Mouse (Mus musculus) liver, embryonic 16.5 days (tissue): ENCODE data around the gene Cpox. TPM values are rescaled to one million over a fixed set of nuclear protein-coding genes. Genes with fewer than 3 reads are reported as not detected.

Experiments
- ATAC-seq: fragments of 200-750 bp; cut with Nextera tagmentation; 2 replicates; pipeline ENCODE4 v1.8.0; 2017; ENCODE audit warnings: low read depth, mild to moderate bottlenecking, moderate number of reproducible peaks, moderate library complexity
- H3K27ac ChIP-seq: fragments of 300-500 bp; sonication (generic); 2 replicates; pipeline ENCODE4 v1.5.1; 2014; ENCODE audit warnings: mild to moderate bottlenecking, low read length
- H3K27me3 ChIP-seq: fragments of 300-500 bp; sonication (generic); 2 replicates; pipeline ENCODE4 v1.6.1; 2014; ENCODE audit warnings: low read depth, low read length, mixed read lengths; ENCODE audit not compliant: control insufficient read depth, insufficient read depth
- H3K36me3 ChIP-seq: fragments of 300-500 bp; sonication (generic); 2 replicates; pipeline ENCODE4 v1.6.1; 2014; ENCODE audit warnings: mild to moderate bottlenecking; ENCODE audit not compliant: control insufficient read depth, insufficient read depth
- H3K4me1 ChIP-seq: fragments of 300-500 bp; sonication (generic); 2 replicates; pipeline ENCODE4 v1.6.1; 2014; ENCODE audit warnings: low read depth, low read length, mixed read lengths; ENCODE audit not compliant: control insufficient read depth
- H3K4me2 ChIP-seq: fragments of 300-500 bp; sonication (generic); 2 replicates; pipeline ENCODE4 v1.6.1; 2014; ENCODE audit warnings: low read depth, low read length, mixed read lengths
- H3K4me3 ChIP-seq: fragments of 300-500 bp; sonication (generic); 2 replicates; pipeline ENCODE4 v1.5.1; 2014; ENCODE audit warnings: low read depth, mild to moderate bottlenecking, low read length
- H3K9ac ChIP-seq: fragments of 300-500 bp; sonication (generic); 2 replicates; pipeline ENCODE4 v1.6.1; 2014; ENCODE audit warnings: low read depth, low read length
- H3K9me3 ChIP-seq: fragments of 300-500 bp; sonication (generic); replicated peaks from 2 replicates; pipeline ENCODE4 v1.6.1; 2016; ENCODE audit warnings: low read length; ENCODE audit not compliant: control insufficient read depth
- WGBS: fragments of 180-500 bp; shearing (Covaris S2); extraction: QIAGEN DNeasy Blood & Tissue Kit; methylation state at CpG from one replicate; pipeline ENCODE4 v1.1.7; 2014; ENCODE audit not compliant: insufficient replicate concordance; 5-methylcytosine and 5-hydroxymethylcytosine counted together
- polyA plus RNA-seq: library from polyadenylated mRNA; unstranded; fragments of >200 nt; fragmentation: Nextera tagmentation; extraction: Ambion mirVana; gene quantifications from 2 replicates; pipeline ENCODE4 v1.2.1, GENCODE M21; 2015

Gene Cpox
- polyA plus RNA-seq, result 356 and 399 TPM in 2 replicates

- Histone ChIP-seq H3K27ac (peak within 1 kb of the TSS; percentile 99), H3K9ac (peak within 1 kb of the TSS; percentile 100), H3K27me3 (no peaks in the 10 kb centered on the region), H3K4me1 (peaks cover 49% of the 10 kb centered on the region), H3K4me2 (peak within 1 kb of the TSS; percentile 86), H3K36me3 (peaks cover 27% of the 10 kb centered on the region), H3K9me3 (no peaks in the 10 kb centered on the region), H3K4me3 (peak within 1 kb of the TSS; percentile 97)
- WGBS, result under 1% methylated on average over 51 of the region's 51 CpGs
- peak; percentile 96 for ATAC-seq
These were observed at the start of gene Cpox for GRCm38 (mm10) chr16:58669917-58670630. Cpox (plus strand) TSS chr16:58670292.

GRCm38 (mm10) chr16:58622377-58622776, 47.7 kb upstream of the Cpox start:
- Histone ChIP-seq H3K4me2 (no peak overlapping the region), H3K27me3 (no peaks in the 10 kb centered on the region), H3K9ac (no peak overlapping the region), H3K27ac (no peak overlapping the region), H3K36me3 (no peaks in the 10 kb centered on the region), H3K4me3 (no peak overlapping the region), H3K4me1 (peaks cover 9% of the 10 kb centered on the region), H3K9me3 (no peaks in the 10 kb centered on the region)
- no peak for ATAC-seq
- WGBS, result 68% methylated on average over 3 of the region's 3 CpGs

- Histone ChIP-seq H3K4me3 (no peak overlapping the region), H3K27ac (no peak overlapping the region), H3K4me2 (no peak overlapping the region), H3K27me3 (no peaks in the 10 kb centered on the region), H3K4me1 (peaks cover 14% of the 10 kb centered on the region), H3K9ac (no peak overlapping the region), H3K9me3 (no peaks in the 10 kb centered on the region), H3K36me3 (no peaks in the 10 kb centered on the region)
- WGBS, result 68% methylated on average over 4 of the region's 4 CpGs
- ATAC-seq, result no peak
These were observed 47.0 kb upstream of the Cpox start for GRCm38 (mm10) chr16:58623114-58623513.

GRCm38 (mm10) chr16:58623944-58624343, 46.1 kb upstream of the Cpox start:
- Histone ChIP-seq H3K27ac (no peak overlapping the region), H3K36me3 (no peaks in the 10 kb centered on the region), H3K9ac (no peak overlapping the region), H3K9me3 (no peaks in the 10 kb centered on the region), H3K4me3 (no peak overlapping the region), H3K4me1 (peaks cover 21% of the 10 kb centered on the region), H3K27me3 (no peaks in the 10 kb centered on the region), H3K4me2 (no peak overlapping the region)
- ATAC-seq, result no peak
- WGBS, result 74% methylated on average over 6 of the region's 6 CpGs

GRCm38 (mm10) chr16:58627597-58628335, 42.3 kb upstream of the Cpox start:
- Histone ChIP-seq H3K4me2 (no peak overlapping the region), H3K4me1 (peaks cover 34% of the 10 kb centered on the region), H3K36me3 (no peaks in the 10 kb centered on the region), H3K27ac (peak overlapping the region; percentile 67), H3K9me3 (no peaks in the 10 kb centered on the region), H3K27me3 (no peaks in the 10 kb centered on the region), H3K9ac (peak overlapping the region; percentile 11; the same call in 1 of the 2 replicates), H3K4me3 (no peak overlapping the region)
- ATAC-seq, result peak; percentile 55
- WGBS, result 58% methylated on average over 4 of the region's 4 CpGs

GRCm38 (mm10) chr16:58628336-58628680, 41.8 kb upstream of the Cpox start:
- ATAC-seq, result no peak
- Histone ChIP-seq H3K4me2 (no peak overlapping the region), H3K4me3 (no peak overlapping the region), H3K4me1 (peaks cover 34% of the 10 kb centered on the region), H3K9me3 (no peaks in the 10 kb centered on the region), H3K27me3 (no peaks in the 10 kb centered on the region), H3K27ac (peak overlapping the region; percentile 67; the same call in 1 of the 2 replicates), H3K9ac (peak overlapping the region; percentile 16; the same call in 1 of the 2 replicates), H3K36me3 (no peaks in the 10 kb centered on the region)
- WGBS, result 89% methylated on average over 2 of the region's 2 CpGs

GRCm38 (mm10) chr16:58628968-58629367, 41.1 kb upstream of the Cpox start:
- Histone ChIP-seq H3K27me3 (no peaks in the 10 kb centered on the region), H3K4me1 (peaks cover 34% of the 10 kb centered on the region), H3K9me3 (no peaks in the 10 kb centered on the region), H3K4me2 (no peak overlapping the region), H3K27ac (peak overlapping the region; percentile 51), H3K4me3 (no peak overlapping the region), H3K36me3 (no peaks in the 10 kb centered on the region), H3K9ac (no peak overlapping the region)
- WGBS, result 48% methylated on average over 5 of the region's 5 CpGs
- no peak for ATAC-seq

- Histone ChIP-seq H3K27ac (peak overlapping the region; percentile 36), H3K4me2 (no peak overlapping the region), H3K4me1 (peaks cover 34% of the 10 kb centered on the region), H3K36me3 (no peaks in the 10 kb centered on the region), H3K27me3 (no peaks in the 10 kb centered on the region), H3K9me3 (no peaks in the 10 kb centered on the region), H3K9ac (no peak overlapping the region; the same call in 1 of the 2 replicates), H3K4me3 (no peak overlapping the region)
- WGBS, result 60% methylated on average over 2 of the region's 2 CpGs
- peak; percentile 40; the same call in 1 of the 2 replicates for ATAC-seq
These were observed 40.4 kb upstream of the Cpox start for GRCm38 (mm10) chr16:58629736-58630135.

GRCm38 (mm10) chr16:58635866-58636265, 34.2 kb upstream of the Cpox start:
- no peaks in the 10 kb centered on the region for H3K9me3 ChIP-seq
- no peak overlapping the region for H3K4me3 ChIP-seq
- H3K27ac ChIP-seq, result no peak overlapping the region
- WGBS, result 69% methylated on average over 2 of the region's 2 CpGs
- ATAC-seq, result no peak
- peaks cover 11% of the 10 kb centered on the region for H3K4me1 ChIP-seq
- H3K4me2 ChIP-seq, result no peak overlapping the region
- no peaks in the 10 kb centered on the region for H3K36me3 ChIP-seq
- H3K9ac ChIP-seq, result no peak overlapping the region
- H3K27me3 ChIP-seq, result no peaks in the 10 kb centered on the region
